Mouse (Mus musculus): ENCODE measurements around the gene Kcns3.

DNA sequence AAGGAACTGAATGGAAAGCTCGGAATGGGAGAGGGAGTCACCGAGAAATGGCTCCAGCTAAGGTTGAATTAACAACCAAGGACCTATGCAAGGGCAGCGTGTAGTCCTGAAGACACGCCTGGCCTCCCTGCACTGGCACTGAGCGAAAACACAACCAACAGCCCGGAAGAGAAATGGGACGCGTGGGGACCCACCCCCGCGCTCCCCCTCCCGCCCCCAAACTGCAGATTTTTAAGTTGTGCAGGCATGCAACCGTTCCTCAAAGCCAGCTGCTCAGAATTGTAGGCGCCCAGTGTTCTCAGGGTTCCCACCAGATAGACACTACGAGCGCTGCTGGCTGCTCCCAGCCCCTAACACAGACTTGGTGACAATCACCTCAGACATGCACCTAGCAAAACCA lies at the start of gene Kcns3:
- TF ChIP-seq POLR2A (IDR thresholded peaks at IDR 0.05; ENCODE audit: insufficient read depth, low read depth, low read length) (no peak), CTCF (IDR thresholded peaks at IDR 0.05; ENCODE audit: insufficient read depth, low read depth, low read length) (no peak)
